Mouse (Mus musculus) gastrocnemius, postnatal 14 days (tissue): ENCODE results near the gene Ttc7. TPM values are rescaled to one million over a fixed set of nuclear protein-coding genes. Genes with fewer than 3 reads are reported as not detected.
A peak's percentile ranks its signal among the peaks of the same experiment; 100 is the strongest.

Experiments used
- DNase-seq: peaks from one replicate; pipeline ENCODE4 v3.0.0; 2021; ENCODE audit warnings: mixed read lengths
- intact Hi-C: fragments of 180-260 bp; cut with DNase I; formaldehyde crosslinking; loops from one replicate; pipeline ENCODE4 v1.15.1; 2025; ENCODE audit warnings: low total_unique reads
- total RNA-seq, 2 experiments: library from RNA; stranded (reverse); gene quantifications; 2 replicates each; pipeline ENCODE4 v1.2.3; 2021

Ttc7 gene
- total RNA-seq, 2 experiments from 2014 or later = 13.2 to 14.5 TPM

- intact Hi-C loops = no loop called here
- peak; percentile 45 for DNase-seq
Observed at GRCm38 (mm10) chr17:87352106-87352897, 69.6 kb downstream of the Ttc7 start.

GRCm38 (mm10) chr17:87352898-87353225 is 70.2 kb downstream of the Ttc7 start:
- intact Hi-C loops = no loop called here
- no peak for DNase-seq

- intact Hi-C loops = no loop called here
- no peak for DNase-seq
Observed at GRCm38 (mm10) chr17:87353745-87354320, 71.1 kb downstream of the Ttc7 start.

- intact Hi-C loops = no loop called here
- no peak for DNase-seq
Observed at GRCm38 (mm10) chr17:87355456-87355855, 72.8 kb downstream of the Ttc7 start.

GRCm38 (mm10) chr17:87356261-87356660 is 73.6 kb downstream of the Ttc7 start:
- no peak for DNase-seq
- intact Hi-C loops = no loop called here

- DNase-seq = no peak
- intact Hi-C loops = no loop called here
Observed at GRCm38 (mm10) chr17:87357506-87357905, 74.8 kb downstream of the Ttc7 start.

GRCm38 (mm10) chr17:87361132-87361531 is 78.4 kb downstream of the Ttc7 start:
- intact Hi-C loops = no loop called here
- DNase-seq = peak; percentile 47

GRCm38 (mm10) chr17:87364108-87364507 is 81.4 kb downstream of the Ttc7 start:
- no peak for DNase-seq

GRCm38 (mm10) chr17:87365268-87365667 is 82.6 kb downstream of the Ttc7 start:
- intact Hi-C loops = no loop called here
- no peak for DNase-seq

More at GRCm38 (mm10) chr17:87364108-87364507, 81.4 kb downstream of the Ttc7 start:
- intact Hi-C loops = no loop called here

GRCm38 (mm10) chr17:87366520-87366919 is 83.8 kb downstream of the Ttc7 start:
- no peak for DNase-seq
- intact Hi-C loops = no loop called here

- DNase-seq = peak; percentile 50
Observed at GRCm38 (mm10) chr17:87367228-87367627, 84.5 kb downstream of the Ttc7 start.

GRCm38 (mm10) chr17:87367640-87368039 is 85.0 kb downstream of the Ttc7 start:
- DNase-seq = peak; percentile 92
- intact Hi-C loops = no loop called here

More at GRCm38 (mm10) chr17:87367228-87367627, 84.5 kb downstream of the Ttc7 start:
- intact Hi-C loops = no loop called here

GRCm38 (mm10) chr17:87368481-87368880 is 85.8 kb downstream of the Ttc7 start:
- no peak for DNase-seq
- intact Hi-C loops = no loop called here

GRCm38 (mm10) chr17:87369270-87369759 is 86.6 kb downstream of the Ttc7 start:
- intact Hi-C loops = no loop called here
- DNase-seq = no peak

GRCm38 (mm10) chr17:87372189-87372588 is 89.5 kb downstream of the Ttc7 start:
- DNase-seq = no peak
- intact Hi-C loops = no loop called here

GRCm38 (mm10) chr17:87373327-87373726 is 90.6 kb downstream of the Ttc7 start:
- intact Hi-C loops = no loop called here
- DNase-seq = no peak

- peak; percentile 60 for DNase-seq
Observed at GRCm38 (mm10) chr17:87375941-87376511, 93.3 kb downstream of the Ttc7 start.

GRCm38 (mm10) chr17:87376831-87377471 is 94.3 kb downstream of the Ttc7 start:
- intact Hi-C loops = no loop called here
- peak; percentile 82 for DNase-seq

More at GRCm38 (mm10) chr17:87375941-87376511, 93.3 kb downstream of the Ttc7 start:
- intact Hi-C loops = no loop called here

- intact Hi-C loops = no loop called here
- no peak for DNase-seq
Observed at GRCm38 (mm10) chr17:87377536-87377935, 94.8 kb downstream of the Ttc7 start.
